Mouse (Mus musculus) neural tube, embryonic 13.5 days (tissue): ENCODE results near the gene Efr3b. TPM values are rescaled to one million over a fixed set of nuclear protein-coding genes. Genes with fewer than 3 reads are reported as not detected.

Source experiments
- ATAC-seq: fragments of 200-750 bp; cut with Nextera tagmentation; 2 replicates; pipeline ENCODE4 v1.8.0; 2017; ENCODE audit warnings: low read depth, mild to moderate bottlenecking, moderate TSS enrichment, moderate library complexity
- H3K27ac ChIP-seq: fragments of 300-500 bp; sonication (generic); replicated peaks from 2 replicates; pipeline ENCODE4 v1.5.1; 2015; ENCODE audit warnings: moderate library complexity, mild to moderate bottlenecking, inconsistent platforms
- H3K27me3 ChIP-seq: fragments of 300-500 bp; sonication (generic); 2 replicates; pipeline ENCODE4 v1.6.1; 2015; ENCODE audit warnings: mild to moderate bottlenecking, inconsistent platforms
- H3K36me3 ChIP-seq: fragments of 300-500 bp; sonication (generic); 2 replicates; pipeline ENCODE4 v1.6.1; 2015; ENCODE audit warnings: mild to moderate bottlenecking, inconsistent platforms
- H3K4me1 ChIP-seq: fragments of 300-500 bp; sonication (generic); replicated peaks from 2 replicates; pipeline ENCODE4 v1.6.1; 2015; ENCODE audit warnings: inconsistent platforms
- H3K4me2 ChIP-seq: fragments of 300-500 bp; sonication (generic); 2 replicates; pipeline ENCODE4 v1.6.1; 2015; ENCODE audit warnings: inconsistent platforms, mild to moderate bottlenecking, moderate library complexity
- H3K4me3 ChIP-seq: fragments of 300-500 bp; sonication (generic); 2 replicates; pipeline ENCODE4 v1.5.1; 2015; ENCODE audit warnings: mild to moderate bottlenecking, inconsistent platforms
- H3K9ac ChIP-seq: fragments of 300-500 bp; sonication (generic); 2 replicates; pipeline ENCODE4 v1.6.1; 2015; ENCODE audit warnings: moderate library complexity, mild to moderate bottlenecking, inconsistent platforms
- H3K9me3 ChIP-seq: fragments of 300-500 bp; sonication (generic); 2 replicates; pipeline ENCODE4 v1.6.1; 2016; ENCODE audit warnings: inconsistent platforms
- WGBS: fragments of 180-500 bp; shearing (Covaris S2); methylation state at CpG from one replicate; pipeline ENCODE4 v1.1.7; 2015; 5-methylcytosine and 5-hydroxymethylcytosine counted together
- polyA plus RNA-seq: library from polyadenylated mRNA; unstranded; fragments of >200 nt; fragmentation: Nextera tagmentation; extraction: Ambion mirVana; gene quantifications from 2 replicates; pipeline ENCODE4 v1.2.1, GENCODE M21; 2015

Efr3b gene
- polyA plus RNA-seq, 1 experiment from 2014 or later, result 32.8 TPM

DNA sequence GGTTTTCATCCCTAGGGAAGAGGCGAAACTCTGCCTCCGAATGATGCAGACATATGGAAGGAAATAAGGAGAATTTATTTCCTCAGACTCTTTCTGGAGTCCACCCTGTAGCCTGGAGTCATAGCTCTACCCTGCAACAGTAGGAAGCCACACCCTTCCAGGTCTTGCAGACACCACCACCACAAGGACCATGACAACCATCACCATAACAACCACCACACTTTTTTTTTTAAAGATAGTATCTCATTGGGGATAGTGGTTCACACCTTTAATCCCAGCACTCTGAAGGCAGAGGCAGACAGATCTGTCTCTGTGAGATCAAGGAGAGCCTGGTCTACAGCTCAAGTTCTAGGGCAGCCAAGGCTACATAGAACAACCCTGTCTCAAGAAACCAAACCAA is 26.8 kb upstream of the Efr3b start:
- Histone ChIP-seq H3K9me3 (no peaks in the 10 kb centered on the region), H3K36me3 (no peaks in the 10 kb centered on the region), H3K4me2 (no peak overlapping the region), H3K27me3 (no peaks in the 10 kb centered on the region), H3K9ac (no peak overlapping the region), H3K4me3 (no peak overlapping the region), H3K4me1 (no peaks in the 10 kb centered on the region), H3K27ac (no peak overlapping the region)
- no peak for ATAC-seq
- WGBS, result 98% methylated on average over 2 of the region's 2 CpGs

DNA sequence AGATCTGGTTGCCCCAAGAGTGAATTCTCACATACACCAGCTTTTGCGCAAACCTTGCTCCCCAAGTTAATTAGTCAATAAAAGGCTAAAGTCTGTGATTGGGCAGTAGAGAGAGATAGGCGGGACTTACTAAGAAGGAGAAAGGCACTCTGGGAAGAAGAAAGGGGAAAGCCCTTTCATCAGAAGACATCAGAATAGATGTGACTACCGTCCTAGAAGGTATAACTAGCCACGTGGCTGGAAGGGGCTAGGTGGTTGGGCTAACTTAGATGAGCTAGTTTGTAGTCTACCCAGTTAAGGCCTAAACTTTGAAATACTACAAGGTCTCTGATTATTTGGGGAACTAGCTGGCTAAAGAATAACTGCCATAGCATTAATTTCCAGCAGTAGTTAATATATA is 21.0 kb upstream of the Efr3b start:
- Histone ChIP-seq H3K9me3 (no peaks in the 10 kb centered on the region), H3K9ac (no peak overlapping the region), H3K27ac (no peak overlapping the region), H3K27me3 (no peaks in the 10 kb centered on the region), H3K36me3 (no peaks in the 10 kb centered on the region), H3K4me1 (no peaks in the 10 kb centered on the region), H3K4me2 (no peak overlapping the region), H3K4me3 (no peak overlapping the region)
- ATAC-seq, result no peak
- WGBS, result 87% methylated on average over 4 of the region's 4 CpGs

DNA sequence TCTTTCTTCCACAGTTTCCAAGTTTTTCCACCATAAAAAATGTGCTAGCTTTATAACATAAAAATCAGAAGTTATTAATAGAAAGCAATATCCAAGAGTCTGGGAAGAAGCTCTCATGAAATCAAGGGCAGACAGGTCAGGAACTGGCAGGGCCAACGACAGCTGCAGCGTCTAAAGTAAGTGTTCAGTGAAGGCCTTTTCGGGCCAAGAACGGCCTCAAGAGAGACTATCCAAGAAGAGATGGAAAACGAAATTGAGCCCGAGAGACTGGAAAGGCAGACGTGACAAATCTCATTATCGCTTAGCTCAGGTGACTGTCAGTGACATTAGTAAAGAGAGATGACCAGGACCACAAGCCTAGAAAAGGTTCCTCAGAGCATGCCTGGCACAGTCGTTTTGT is 19.6 kb upstream of the Efr3b start:
- no peak for ATAC-seq
- Histone ChIP-seq H3K27ac (no peak overlapping the region), H3K4me1 (no peaks in the 10 kb centered on the region), H3K4me3 (no peak overlapping the region), H3K9ac (no peak overlapping the region), H3K4me2 (no peak overlapping the region), H3K9me3 (no peaks in the 10 kb centered on the region), H3K27me3 (no peaks in the 10 kb centered on the region), H3K36me3 (no peaks in the 10 kb centered on the region)
- WGBS, result 71% methylated on average over 9 of the region's 9 CpGs

DNA sequence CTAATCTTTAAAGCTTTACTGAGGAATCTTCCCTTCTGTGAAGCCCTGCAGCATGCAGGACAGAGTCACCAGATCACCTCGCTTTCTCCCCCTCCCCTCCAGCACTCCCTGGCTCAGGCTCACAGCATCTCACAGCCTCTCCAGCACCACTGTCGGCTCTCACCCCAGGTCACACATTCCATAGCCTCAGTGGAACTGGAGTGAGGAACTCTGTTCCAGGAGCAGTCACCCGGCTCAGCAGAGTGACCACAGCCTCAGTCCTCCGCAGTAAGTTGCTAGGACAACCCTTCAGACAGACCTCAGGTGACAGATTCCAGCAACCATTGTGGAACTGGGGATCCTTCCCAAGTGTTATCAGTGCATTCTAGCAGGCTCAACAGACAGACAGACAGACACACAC is 16.1 kb upstream of the Efr3b start:
- Histone ChIP-seq H3K9ac (no peak overlapping the region), H3K36me3 (no peaks in the 10 kb centered on the region), H3K4me3 (no peak overlapping the region)

DNA sequence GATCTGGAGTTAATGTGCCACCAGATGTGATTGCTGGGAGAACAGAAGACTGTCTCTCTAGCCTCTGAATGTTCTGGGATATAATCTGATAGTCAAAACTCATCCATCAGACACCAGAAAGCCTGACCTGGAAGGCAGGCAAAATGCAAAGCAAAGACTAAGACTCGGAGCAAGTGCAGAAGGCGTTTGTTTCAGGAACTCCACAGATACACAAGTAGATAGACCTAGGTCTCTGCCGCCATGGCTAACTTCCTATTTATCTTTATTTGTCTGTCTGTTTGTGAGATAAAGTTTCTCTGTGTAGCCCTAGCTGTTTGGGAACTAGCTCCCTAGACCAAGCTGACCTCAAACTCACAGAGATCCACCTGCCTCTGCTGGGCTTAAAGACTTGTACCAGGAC is 14.9 kb upstream of the Efr3b start:
- Histone ChIP-seq H3K9me3 (no peaks in the 10 kb centered on the region), H3K36me3 (no peaks in the 10 kb centered on the region), H3K4me1 (no peaks in the 10 kb centered on the region), H3K4me3 (no peak overlapping the region), H3K9ac (no peak overlapping the region), H3K4me2 (no peak overlapping the region), H3K27ac (no peak overlapping the region), H3K27me3 (no peaks in the 10 kb centered on the region)
- no peak for ATAC-seq
- 94% methylated on average over 3 of the region's 3 CpGs for WGBS

More for the DNA sequence above, 16.1 kb upstream of the Efr3b start:
- H3K4me2 ChIP-seq, result no peak overlapping the region
- H3K27ac ChIP-seq, result no peak overlapping the region
- no peaks in the 10 kb centered on the region for H3K27me3 ChIP-seq
- 41% methylated on average over 4 of the region's 4 CpGs for whole genome bisulfite sequencing
- no peaks in the 10 kb centered on the region for H3K9me3 ChIP-seq
- no peak for ATAC-seq
- H3K4me1 ChIP-seq, result no peaks in the 10 kb centered on the region

DNA sequence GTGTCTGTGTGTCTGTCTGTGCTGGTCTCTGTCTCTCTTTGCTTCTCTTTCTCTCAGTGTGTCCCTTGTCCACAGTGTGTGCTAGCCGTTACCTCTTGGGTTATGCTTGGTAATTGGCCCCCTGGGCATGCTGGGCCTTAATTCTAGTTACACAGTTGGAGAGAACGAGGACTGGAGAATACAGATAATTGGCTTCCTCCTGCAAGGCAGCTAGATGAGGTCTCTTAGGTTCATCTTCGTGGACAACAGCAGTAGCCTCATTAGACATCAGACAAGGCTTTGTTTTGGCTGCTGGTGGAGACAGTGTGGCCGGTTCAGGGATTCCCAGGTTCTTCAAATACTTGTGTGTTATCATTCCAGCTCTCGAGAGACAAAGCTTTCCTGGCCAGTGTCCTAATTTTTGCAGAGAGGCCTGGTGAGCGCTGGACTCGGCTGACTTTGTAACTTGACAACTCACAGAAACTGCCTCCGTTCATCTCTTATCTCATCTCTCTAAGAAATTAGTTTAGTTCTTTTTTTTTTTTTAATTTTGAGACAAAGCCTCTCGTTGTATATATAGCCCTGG is 12.2 kb upstream of the Efr3b start:
- 64% methylated on average over 9 of the region's 9 CpGs for WGBS
- ATAC-seq, result no peak

DNA sequence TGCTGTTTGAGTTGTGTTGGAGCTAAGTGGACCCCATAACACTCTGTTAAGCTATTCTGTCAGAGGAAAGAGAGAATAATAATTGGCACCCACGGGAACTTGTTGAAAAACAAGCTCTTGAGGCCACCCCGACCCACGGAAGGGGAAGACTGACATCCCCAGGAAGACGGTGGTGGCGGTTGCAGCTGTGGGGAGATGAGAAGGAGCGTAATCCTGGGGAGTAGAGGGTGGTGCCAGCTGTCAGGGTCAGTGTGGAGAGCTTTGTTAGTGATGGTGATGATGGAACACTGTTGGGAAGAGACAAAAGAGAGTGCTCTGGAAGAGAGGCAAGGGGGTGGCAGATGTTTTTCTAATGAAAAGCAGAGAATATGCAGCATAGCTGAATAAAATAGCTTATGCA is 9.3 kb upstream of the Efr3b start:
- no peak overlapping the region for H3K4me2 ChIP-seq
- no peak overlapping the region for H3K4me3 ChIP-seq
- H3K27me3 ChIP-seq, result no peaks in the 10 kb centered on the region
- ATAC-seq, result no peak
- H3K27ac ChIP-seq, result no peak overlapping the region
- H3K9ac ChIP-seq, result no peak overlapping the region
- no peaks in the 10 kb centered on the region for H3K4me1 ChIP-seq
- 59% methylated on average over 6 of the region's 6 CpGs for WGBS
- H3K36me3 ChIP-seq, result no peaks in the 10 kb centered on the region
- H3K9me3 ChIP-seq, result no peaks in the 10 kb centered on the region

More for the DNA sequence above, 12.2 kb upstream of the Efr3b start:
- Histone ChIP-seq H3K9me3 (no peaks in the 10 kb centered on the region), H3K27ac (no peak overlapping the region), H3K4me3 (no peak overlapping the region), H3K27me3 (no peaks in the 10 kb centered on the region), H3K4me2 (no peak overlapping the region), H3K4me1 (no peaks in the 10 kb centered on the region), H3K9ac (no peak overlapping the region), H3K36me3 (no peaks in the 10 kb centered on the region)

DNA sequence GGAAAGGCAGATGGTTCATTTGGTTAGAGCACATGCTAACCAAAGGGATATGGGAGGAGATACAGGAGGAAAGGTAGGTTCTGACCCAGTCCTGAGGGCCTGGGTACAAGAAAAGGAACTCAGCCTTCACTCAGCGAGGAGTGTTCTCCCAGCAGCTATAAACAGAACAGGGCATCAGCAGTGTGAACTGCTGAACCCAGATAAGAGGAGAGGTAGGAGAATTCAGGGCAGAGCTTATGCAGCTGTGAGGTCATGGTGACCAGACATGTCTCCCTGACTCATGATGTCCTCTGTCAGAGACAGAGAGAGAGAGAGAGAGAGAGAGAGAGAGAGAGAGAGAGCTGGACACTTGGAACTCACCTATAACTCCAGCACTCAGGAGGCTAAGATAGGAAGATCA is 7.3 kb upstream of the Efr3b start:
- Histone ChIP-seq H3K4me1 (no peaks in the 10 kb centered on the region), H3K4me2 (no peak overlapping the region), H3K27me3 (no peaks in the 10 kb centered on the region), H3K9me3 (no peaks in the 10 kb centered on the region), H3K9ac (no peak overlapping the region), H3K27ac (no peak overlapping the region), H3K36me3 (no peaks in the 10 kb centered on the region), H3K4me3 (no peak overlapping the region)
- 92% methylated on average over 1 of the region's 1 CpGs for WGBS
- no peak for ATAC-seq

DNA sequence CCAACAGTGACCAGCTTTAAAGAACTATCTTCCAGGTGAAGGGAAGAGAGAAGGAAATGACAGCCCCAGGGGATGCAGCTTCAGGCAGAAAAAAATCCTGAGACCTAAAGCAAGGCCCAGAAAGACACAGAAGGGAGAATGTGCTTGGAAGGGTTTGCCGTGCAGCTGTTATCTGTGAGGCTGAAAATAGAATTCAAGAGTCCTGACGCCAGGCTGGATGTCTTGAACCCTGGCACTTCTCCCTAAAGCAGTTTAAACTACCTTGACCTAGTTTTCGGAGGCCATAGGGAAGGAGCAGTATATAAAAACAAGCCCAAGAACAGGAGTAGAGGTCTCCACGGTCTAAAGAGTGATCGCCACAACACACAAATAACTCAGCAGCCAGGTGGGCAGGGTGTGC is 3.7 kb upstream of the Efr3b start:
- WGBS, result 77% methylated on average over 5 of the region's 5 CpGs
- Histone ChIP-seq H3K27me3 (no peaks in the 10 kb centered on the region), H3K4me2 (no peak overlapping the region), H3K4me1 (peaks cover 10% of the 10 kb centered on the region), H3K9me3 (no peaks in the 10 kb centered on the region), H3K27ac (no peak overlapping the region), H3K36me3 (no peaks in the 10 kb centered on the region), H3K4me3 (no peak overlapping the region), H3K9ac (no peak overlapping the region)
- no peak for ATAC-seq

DNA sequence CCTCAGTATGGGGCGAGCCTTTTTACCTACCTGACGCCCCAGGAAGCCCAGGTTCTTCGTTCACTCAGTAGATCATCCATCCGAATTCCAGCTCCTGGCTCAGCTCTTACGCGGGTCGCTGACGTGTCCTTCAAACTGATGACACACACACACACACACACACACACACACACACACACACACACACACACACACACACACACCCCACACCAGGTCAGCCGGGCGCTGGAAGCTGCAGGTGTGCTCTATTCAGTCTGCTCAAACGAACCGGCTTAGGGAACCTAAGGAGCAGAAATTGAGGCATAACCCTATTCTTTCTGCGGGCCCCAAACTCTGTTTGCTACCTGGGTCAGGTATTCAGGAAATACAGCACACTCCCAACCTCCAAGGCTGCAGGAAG is 331 bp upstream of the Efr3b start:
- H3K27me3 ChIP-seq, result no peaks in the 10 kb centered on the region
- peak overlapping the region; percentile 71 for H3K4me3 ChIP-seq
- no peaks in the 10 kb centered on the region for H3K9me3 ChIP-seq
- no peak; the same call in 1 of the 2 replicates for ATAC-seq
- no peaks in the 10 kb centered on the region for H3K36me3 ChIP-seq
- peaks cover 28% of the 10 kb centered on the region for H3K4me1 ChIP-seq
- no peak overlapping the region for H3K27ac ChIP-seq
- WGBS, result 1% methylated on average over 13 of the region's 13 CpGs
- H3K4me2 ChIP-seq, result peak overlapping the region; percentile 80
- H3K9ac ChIP-seq, result peak overlapping the region; percentile 83

DNA sequence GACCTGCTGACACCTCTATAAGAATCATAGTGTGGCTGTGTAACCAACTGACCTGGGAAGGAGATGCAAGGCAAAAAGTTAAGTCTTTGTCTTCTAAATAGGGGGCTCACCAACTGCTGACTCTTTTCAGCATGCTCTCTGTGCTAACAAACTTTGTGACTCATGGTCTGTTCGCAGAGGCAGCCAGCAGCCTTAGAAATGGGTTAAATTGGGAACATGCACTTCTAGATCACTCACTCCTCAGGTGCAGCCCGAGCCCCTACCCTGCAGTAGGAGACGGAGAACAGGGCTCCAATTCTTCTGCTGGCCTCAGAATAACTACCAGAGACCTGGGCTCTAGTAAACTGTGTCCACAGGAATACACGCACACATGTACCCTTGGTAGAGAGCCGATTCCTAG is 1.2 kb downstream of the Efr3b start:
- no peaks in the 10 kb centered on the region for H3K9me3 ChIP-seq
- peak overlapping the region; percentile 71 for H3K4me3 ChIP-seq
- peak overlapping the region; percentile 80 for H3K4me2 ChIP-seq
- 13% methylated on average over 5 of the region's 5 CpGs for WGBS
- H3K36me3 ChIP-seq, result no peaks in the 10 kb centered on the region
- ATAC-seq, result peak; percentile 6; the same call in 1 of the 2 replicates
- peak overlapping the region; percentile 83 for H3K9ac ChIP-seq
- peak overlapping the region; percentile 87; the same call in 1 of the 2 replicates for H3K27ac ChIP-seq
- H3K4me1 ChIP-seq, result peaks cover 28% of the 10 kb centered on the region
- H3K27me3 ChIP-seq, result no peaks in the 10 kb centered on the region

DNA sequence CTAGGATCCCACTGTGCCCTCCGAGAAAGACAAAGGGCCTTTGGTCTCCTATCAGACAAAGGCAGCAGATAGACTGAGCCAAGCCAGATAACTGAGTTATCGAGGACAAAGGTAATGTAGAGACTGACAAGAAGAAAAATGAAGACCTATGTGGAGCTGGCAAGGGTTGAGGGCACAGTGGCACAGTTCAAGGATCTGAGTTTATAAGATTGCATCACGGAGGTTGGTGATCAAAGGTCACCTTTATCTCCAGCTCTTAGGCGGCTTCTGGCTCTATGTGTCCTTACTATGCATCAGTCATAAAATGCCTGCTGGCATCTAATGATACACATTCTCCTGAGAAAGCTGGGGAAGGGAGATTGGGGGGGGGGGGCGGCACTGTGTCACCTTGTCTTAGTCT is 2.6 kb downstream of the Efr3b start:
- no peak for ATAC-seq
- no peak overlapping the region; the same call in 1 of the 2 replicates for H3K4me3 ChIP-seq
- H3K27ac ChIP-seq, result no peak overlapping the region
- no peak overlapping the region for H3K9ac ChIP-seq
- H3K4me1 ChIP-seq, result peaks cover 28% of the 10 kb centered on the region
- H3K9me3 ChIP-seq, result no peaks in the 10 kb centered on the region
- no peaks in the 10 kb centered on the region for H3K27me3 ChIP-seq
- H3K36me3 ChIP-seq, result no peaks in the 10 kb centered on the region
- WGBS, result 86% methylated on average over 5 of the region's 5 CpGs
- peak overlapping the region; percentile 80 for H3K4me2 ChIP-seq

DNA sequence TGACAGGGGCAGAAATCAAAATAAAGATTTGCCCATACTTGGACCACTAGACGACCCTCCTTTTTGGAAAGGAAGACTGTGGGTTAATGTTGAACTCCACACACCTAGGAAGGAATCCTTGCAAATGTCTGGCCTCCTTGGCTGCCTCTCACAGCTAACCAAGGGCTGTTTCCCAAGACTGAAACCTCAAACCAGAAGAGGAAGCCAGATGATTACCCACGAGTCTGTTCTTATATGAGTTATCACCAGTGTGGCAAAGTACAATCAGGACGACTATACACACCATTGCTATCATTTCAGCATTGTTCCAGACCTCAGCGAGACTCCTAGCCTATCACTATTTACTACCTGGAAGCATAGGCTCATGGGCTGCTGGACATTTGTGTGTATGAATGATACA is 9.7 kb downstream of the Efr3b start:
- no peaks in the 10 kb centered on the region for H3K27me3 ChIP-seq
- no peaks in the 10 kb centered on the region for H3K36me3 ChIP-seq
- peaks cover 11% of the 10 kb centered on the region for H3K4me1 ChIP-seq
- WGBS, result 77% methylated on average over 4 of the region's 4 CpGs
- H3K9me3 ChIP-seq, result no peaks in the 10 kb centered on the region
- no peak overlapping the region for H3K9ac ChIP-seq
- H3K4me2 ChIP-seq, result no peak overlapping the region
- no peak overlapping the region for H3K27ac ChIP-seq
- ATAC-seq, result no peak
- H3K4me3 ChIP-seq, result no peak overlapping the region
